Mouse (Mus musculus): ENCODE measurements around the gene Mfsd6. TPM values are rescaled to one million over a fixed set of nuclear protein-coding genes. Genes with fewer than 3 reads are reported as not detected.

The Mfsd6 gene
- total RNA-seq, 1 experiment: 0.98 TPM

DNA sequence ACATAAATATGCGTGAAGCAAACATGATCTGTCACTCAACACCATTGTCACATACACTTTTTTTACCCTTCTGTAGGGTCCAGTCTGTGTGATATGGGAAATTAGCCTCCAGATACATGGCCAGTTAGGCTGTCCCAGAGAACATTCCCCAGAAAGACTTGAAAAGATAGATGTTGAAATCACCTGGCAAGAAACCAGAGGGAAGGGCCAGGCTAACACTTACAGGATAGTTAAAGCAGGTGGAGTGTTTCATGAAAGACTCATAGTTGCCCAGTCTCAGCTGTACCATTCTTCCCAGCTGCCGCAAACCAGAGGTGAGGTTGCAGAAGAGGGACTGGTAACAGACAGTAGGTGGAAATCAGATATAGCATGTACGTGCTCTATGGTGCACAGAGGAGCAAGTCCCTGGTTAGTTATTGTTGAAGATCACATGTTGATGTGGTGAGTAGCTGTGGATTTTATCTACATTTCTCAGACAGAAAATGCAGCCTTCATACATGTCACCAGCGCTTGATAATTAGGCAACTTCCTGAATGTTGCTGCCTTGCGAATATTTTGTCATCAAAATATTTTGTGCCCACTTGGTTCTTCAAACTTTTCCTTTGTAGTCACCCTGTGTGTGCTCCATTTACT lies 1.7 kb upstream of the Mfsd6 start:
- TF ChIP-seq MAFK (IDR thresholded peaks at IDR 0.05; ENCODE audit: insufficient read depth, low read depth, low read length): no peak
- no peak for TF ChIP-seq HCFC1 (IDR thresholded peaks at IDR 0.05; ENCODE audit: borderline replicate concordance, insufficient read depth, low read length)
- TF ChIP-seq ZNF384 (IDR thresholded peaks at IDR 0.05; ENCODE audit: low read depth, low read length): no peak
- TF ChIP-seq ZC3H11A (IDR thresholded peaks at IDR 0.05; ENCODE audit: borderline replicate concordance, low read depth, low read length): no peak
- no peak for TF ChIP-seq CHD2 (IDR thresholded peaks at IDR 0.05; ENCODE audit: low read depth, low read length)
- no peak overlapping the region for H3K9ac ChIP-seq (ENCODE audit: insufficient read depth, low read depth, low read length, poor library complexity, severe bottlenecking)
- no peak overlapping the region for H3K27ac ChIP-seq (ENCODE audit: insufficient read depth, low read depth, low read length, poor library complexity, severe bottlenecking)
- no peaks in the 10 kb centered on the region for H3K36me3 ChIP-seq (ENCODE audit: control insufficient read depth, insufficient read depth, low read length, poor library complexity, severe bottlenecking)
- 0 out of 4 replicates have a peak, but pooled peaks cover 0 to 2% of the 10 kb centered on the region in 2 experiments for H3K4me1 ChIP-seq (ENCODE audit: control insufficient read depth in 2 of 2, insufficient read depth in 2 of 2, low read length in 2 of 2, poor library complexity in 1 of 2)
- no peak for DNase-seq (ENCODE audit: low read depth, low spot score)
- in situ Hi-C loops (cut with MboI; ENCODE audit: low sequenced_read_pairs in 2 of 2, unreplicated experiment in 2 of 2): no loop called here
- H3K4me3 ChIP-seq (ENCODE audit: insufficient read depth in 1 of 2, low read depth in 1 of 2, low read length in 2 of 2, poor library complexity in 1 of 2, severe bottlenecking in 1 of 2): no peak overlapping the region
- no peaks in the 10 kb centered on the region for H3K9me3 ChIP-seq (ENCODE audit: control insufficient read depth, insufficient read depth, low read depth, low read length)

DNA sequence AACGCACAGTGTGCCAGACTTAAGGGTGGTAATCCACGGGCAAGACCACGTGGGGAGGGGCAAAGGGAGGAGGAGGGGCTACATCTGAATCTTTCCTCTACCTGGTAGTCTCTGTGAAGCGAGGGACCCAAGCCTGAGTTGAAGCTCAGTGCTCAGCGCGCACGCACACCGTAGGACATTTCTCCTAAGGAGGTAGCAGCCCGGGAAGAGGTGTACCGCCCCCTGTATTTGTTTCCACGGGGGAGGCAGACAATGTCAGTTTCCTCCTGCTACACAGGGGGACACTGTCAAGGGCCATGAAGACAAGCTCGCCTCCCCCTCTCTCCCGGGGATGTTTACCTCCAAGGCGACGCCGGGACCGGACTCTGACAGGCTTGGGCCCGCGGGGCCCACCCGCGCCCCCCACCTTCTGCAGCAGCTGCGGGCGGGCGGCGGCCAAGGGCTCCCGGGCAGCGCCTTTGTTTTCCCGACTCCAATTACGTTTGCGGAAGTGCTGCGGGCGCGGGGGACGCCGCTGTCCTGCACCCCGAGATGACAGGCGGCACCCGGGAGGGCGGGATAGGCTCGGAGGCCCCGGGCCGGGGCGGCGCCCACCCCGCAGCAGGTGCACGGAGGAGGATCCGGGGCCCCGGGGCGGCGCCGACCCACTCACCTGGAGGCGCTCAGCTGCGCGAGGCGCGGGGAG lies 749 bp downstream of the Mfsd6 start:
- Histone ChIP-seq H3K36me3 (ENCODE audit: control insufficient read depth, insufficient read depth, low read length, poor library complexity, severe bottlenecking) (no peaks in the 10 kb centered on the region), H3K9ac (ENCODE audit: insufficient read depth, low read depth, low read length, poor library complexity, severe bottlenecking) (peak overlapping the region; percentile 63), H3K27ac (ENCODE audit: insufficient read depth, low read depth, low read length, poor library complexity, severe bottlenecking) (no peak overlapping the region), H3K4me1 (ENCODE audit: control insufficient read depth in 2 of 2, insufficient read depth in 2 of 2, low read length in 2 of 2, poor library complexity in 1 of 2) (0 out of 4 replicates have a peak, but pooled peaks cover 0 to 2% of the 10 kb centered on the region in 2 experiments), H3K4me3 (ENCODE audit: insufficient read depth in 1 of 2, low read depth in 1 of 2, low read length in 2 of 2, poor library complexity in 1 of 2, severe bottlenecking in 1 of 2) (peak overlapping the region; percentile 72 to 85), H3K9me3 (ENCODE audit: control insufficient read depth, insufficient read depth, low read depth, low read length) (no peaks in the 10 kb centered on the region)
- TF ChIP-seq ZC3H11A (IDR thresholded peaks at IDR 0.05; ENCODE audit: borderline replicate concordance, low read depth, low read length) (no peak), MAFK (IDR thresholded peaks at IDR 0.05; ENCODE audit: insufficient read depth, low read depth, low read length) (no peak), CHD2 (IDR thresholded peaks at IDR 0.05; ENCODE audit: low read depth, low read length) (no peak), HCFC1 (IDR thresholded peaks at IDR 0.05; ENCODE audit: borderline replicate concordance, insufficient read depth, low read length) (no peak), ZNF384 (IDR thresholded peaks at IDR 0.05; ENCODE audit: low read depth, low read length) (no peak)
- in situ Hi-C loops (cut with MboI; ENCODE audit: low sequenced_read_pairs in 2 of 2, unreplicated experiment in 2 of 2): no loop called here
- DNase-seq (ENCODE audit: low read depth, low spot score): peak; percentile 38

DNA sequence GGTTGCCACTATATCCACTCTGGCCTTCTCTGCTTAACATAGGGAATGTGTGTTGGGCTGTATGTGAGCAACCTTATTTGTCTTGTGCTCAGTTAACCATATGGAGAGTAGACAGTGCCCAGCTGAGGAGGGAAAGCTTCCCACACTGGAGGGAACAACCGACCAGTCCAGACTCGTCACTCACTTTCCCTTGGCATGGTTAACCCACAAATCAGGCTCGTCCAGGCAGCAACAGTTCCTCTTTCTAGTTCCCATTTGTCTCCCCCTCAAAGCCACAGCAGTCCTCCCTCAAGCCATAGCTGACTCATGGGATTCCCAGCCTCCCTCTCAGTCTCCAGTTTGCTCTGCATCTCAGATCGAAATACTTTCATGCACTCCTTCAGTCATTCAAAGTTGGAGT lies 4.7 kb downstream of the Mfsd6 start:
- Histone ChIP-seq H3K36me3 (ENCODE audit: control insufficient read depth, insufficient read depth, low read length, poor library complexity, severe bottlenecking) (no peaks in the 10 kb centered on the region), H3K9me3 (ENCODE audit: control insufficient read depth, insufficient read depth, low read depth, low read length) (no peaks in the 10 kb centered on the region), H3K4me3 (ENCODE audit: insufficient read depth in 1 of 2, low read depth in 1 of 2, low read length in 2 of 2, poor library complexity in 1 of 2, severe bottlenecking in 1 of 2) (no peak overlapping the region), H3K27ac (ENCODE audit: insufficient read depth, low read depth, low read length, poor library complexity, severe bottlenecking) (no peak overlapping the region), H3K9ac (ENCODE audit: insufficient read depth, low read depth, low read length, poor library complexity, severe bottlenecking) (no peak overlapping the region), H3K4me1 (ENCODE audit: control insufficient read depth in 2 of 2, insufficient read depth in 2 of 2, low read length in 2 of 2, poor library complexity in 1 of 2) (0 out of 4 replicates have a peak, but pooled peaks cover 0 to 2% of the 10 kb centered on the region in 2 experiments)
- no peak for TF ChIP-seq MAFK (IDR thresholded peaks at IDR 0.05; ENCODE audit: insufficient read depth, low read depth, low read length)
- no peak for TF ChIP-seq CHD2 (IDR thresholded peaks at IDR 0.05; ENCODE audit: low read depth, low read length)
- no peak for TF ChIP-seq HCFC1 (IDR thresholded peaks at IDR 0.05; ENCODE audit: borderline replicate concordance, insufficient read depth, low read length)
- no peak for TF ChIP-seq ZC3H11A (IDR thresholded peaks at IDR 0.05; ENCODE audit: borderline replicate concordance, low read depth, low read length)
- in situ Hi-C loops (cut with MboI; ENCODE audit: low sequenced_read_pairs in 2 of 2, unreplicated experiment in 2 of 2): no loop called here
- no peak for DNase-seq (ENCODE audit: low read depth, low spot score)

DNA sequence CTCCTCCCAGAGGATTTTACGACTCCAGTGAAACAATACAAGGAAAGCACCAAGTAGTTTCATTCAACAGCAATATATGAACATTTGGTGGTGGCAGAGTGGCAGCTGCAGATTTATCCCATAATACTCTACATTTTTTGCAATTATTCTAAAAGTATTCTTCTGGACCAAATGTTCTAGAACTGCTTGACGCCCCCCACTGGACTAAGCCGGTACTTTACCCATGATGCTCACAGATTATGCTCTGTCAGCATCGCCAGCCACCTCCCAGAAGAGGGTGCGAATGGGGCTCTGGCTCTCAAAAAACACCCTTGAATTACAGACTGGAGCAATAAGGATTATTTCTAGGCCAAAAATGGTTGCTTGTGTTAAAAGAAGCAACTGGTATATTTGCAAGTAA lies 8.2 kb downstream of the Mfsd6 start:
- DNase-seq (ENCODE audit: low read depth, low spot score): no peak
- Histone ChIP-seq H3K9me3 (ENCODE audit: control insufficient read depth, insufficient read depth, low read depth, low read length) (no peaks in the 10 kb centered on the region), H3K4me3 (ENCODE audit: insufficient read depth in 1 of 2, low read depth in 1 of 2, low read length in 2 of 2, poor library complexity in 1 of 2, severe bottlenecking in 1 of 2) (no peak overlapping the region), H3K9ac (ENCODE audit: insufficient read depth, low read depth, low read length, poor library complexity, severe bottlenecking) (no peak overlapping the region), H3K27ac (ENCODE audit: insufficient read depth, low read depth, low read length, poor library complexity, severe bottlenecking) (no peak overlapping the region), H3K36me3 (ENCODE audit: control insufficient read depth, insufficient read depth, low read length, poor library complexity, severe bottlenecking) (no peaks in the 10 kb centered on the region), H3K4me1 (ENCODE audit: control insufficient read depth in 2 of 2, insufficient read depth in 2 of 2, low read length in 2 of 2, poor library complexity in 1 of 2) (no peaks in the 10 kb centered on the region)
- TF ChIP-seq ZC3H11A (IDR thresholded peaks at IDR 0.05; ENCODE audit: borderline replicate concordance, low read depth, low read length) (no peak), HCFC1 (IDR thresholded peaks at IDR 0.05; ENCODE audit: borderline replicate concordance, insufficient read depth, low read length) (no peak), MAFK (IDR thresholded peaks at IDR 0.05; ENCODE audit: insufficient read depth, low read depth, low read length) (peak; percentile 90), ZNF384 (IDR thresholded peaks at IDR 0.05; ENCODE audit: low read depth, low read length) (no peak), CHD2 (IDR thresholded peaks at IDR 0.05; ENCODE audit: low read depth, low read length) (no peak)
- in situ Hi-C loops (cut with MboI; ENCODE audit: low sequenced_read_pairs in 2 of 2, unreplicated experiment in 2 of 2): no loop called here

Data from ES-E14 (cell line).